Mouse (Mus musculus) adrenal gland, postnatal 4 days (tissue): ENCODE measurements around the gene Prl7a1. TPM values are rescaled to one million over a fixed set of nuclear protein-coding genes. Genes with fewer than 3 reads are reported as not detected.

Experiments
- DNase-seq, 2 experiments: peaks; one replicate each; pipeline ENCODE4 v3.0.0; 2021 to 2022; ENCODE audit warnings: low spot score in 2 of 2, mixed read lengths in 2 of 2
- long read RNA-seq, 2 experiments: library from polyadenylated mRNA; stranded (forward); transcript quantifications; one replicate each; pipeline ENCODE4 v2.0.0; 2021
- total RNA-seq, 2 experiments: library from RNA; stranded (reverse); gene quantifications; 2 replicates each; pipeline ENCODE4 v1.2.3; 2021

Gene Prl7a1
- not detected for total RNA-seq
- long read RNA-seq, experiment 1, result 0 reads
- long read RNA-seq, experiment 2, result 0 reads

DNA sequence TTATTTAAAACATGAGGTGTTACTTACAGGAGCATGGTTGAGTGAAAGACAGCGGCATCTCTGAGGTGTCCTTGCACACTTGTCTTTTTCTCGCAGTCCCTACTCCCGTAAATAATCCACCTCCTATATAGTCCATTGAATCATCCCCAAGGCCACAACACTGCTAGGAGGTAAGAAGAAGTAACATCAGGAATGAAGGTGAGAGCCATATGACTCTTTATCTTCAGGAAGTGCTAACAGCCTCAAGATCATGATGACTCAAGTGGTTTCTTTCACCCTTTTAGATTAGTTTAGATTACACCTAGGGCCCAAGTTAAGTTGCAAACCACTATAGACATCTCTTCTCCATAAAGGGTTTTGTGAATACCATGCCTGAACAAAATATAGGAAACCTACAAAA is at the start of gene Prl7a1:
Gene Prl7a1 (minus strand): TSS at position 101 of the 400 bp plus-strand sequence.
- no peak for DNase-seq

GRCm38 (mm10) chr13:27667936-27668335 is 25.6 kb upstream of the Prl7a1 start, which contains the start of gene Prl7a2:
TSS of gene Prl7a2 (minus strand) at chr13:27668036.
- DNase-seq, result no peak

- no peak for DNase-seq
Observed at GRCm38 (mm10) chr13:27660747-27661146, 18.5 kb upstream of the Prl7a1 start.

DNA sequence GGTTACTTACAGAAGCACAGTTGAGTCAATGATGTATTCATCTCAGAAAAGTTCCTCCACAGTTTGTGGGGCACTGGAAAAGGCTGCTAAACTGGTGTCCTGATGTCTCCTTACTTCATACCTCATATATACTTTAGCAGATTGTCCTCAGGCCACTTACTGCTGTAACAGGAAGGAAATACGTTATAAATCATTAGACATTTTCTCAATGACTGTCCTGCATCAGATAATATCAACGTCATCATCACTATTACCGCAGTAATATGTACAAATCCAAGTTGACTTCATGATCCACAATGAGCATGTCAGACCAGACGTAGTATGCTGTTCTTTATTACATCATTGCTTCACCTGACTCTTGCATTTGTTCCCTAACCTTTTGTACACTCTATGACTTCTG is 31.8 kb downstream of the Prl7a1 start, which contains the start of gene Prl7b1:
Gene Prl7b1 (minus strand): TSS at position 101 of the 400 bp plus-strand sequence.
- DNase-seq, result no peak

Other genes with a start within 250 kb of the Prl7a1 start
- not detected for gene Prl8a6, start 203.8 kb downstream of the Prl7a1 start, total RNA-seq
- not detected for gene Prl8a8, start 129.3 kb downstream of the Prl7a1 start, total RNA-seq
- gene Prl8a9, start 77.9 kb downstream of the Prl7a1 start, total RNA-seq, result not detected
- gene Prl8a1, start 60.3 kb downstream of the Prl7a1 start, total RNA-seq, result not detected
- not detected for gene Prl7b1, start 31.9 kb downstream of the Prl7a1 start, total RNA-seq
- not detected for gene Prl7a2, start 25.5 kb upstream of the Prl7a1 start, total RNA-seq
- not detected for gene Prl7d1, start 74.2 kb upstream of the Prl7a1 start, total RNA-seq
- gene Prl7c1, start 138.3 kb upstream of the Prl7a1 start, total RNA-seq, result not detected
- gene Prl2a1, start 159.2 kb upstream of the Prl7a1 start, total RNA-seq, result not detected
- gene Prl2c1, start 206.8 kb upstream of the Prl7a1 start, total RNA-seq, result not detected